Mouse (Mus musculus) CH12.LX (cell line): ENCODE measurements around the gene Taok2. TPM values are rescaled to one million over a fixed set of nuclear protein-coding genes. Genes with fewer than 3 reads are reported as not detected.

Experiments used
- DNase-seq: peaks from one replicate; pipeline ENCODE4 v3.0.0-alpha.2; 2013; ENCODE audit errors: extremely low read depth
- H3K27ac ChIP-seq: 2 replicates; pipeline ENCODE4 v1.5.1; 2012; ENCODE audit warnings: low read depth, mild to moderate bottlenecking, control low read depth, moderate library complexity; ENCODE audit not compliant: insufficient read depth
- H3K27me3 ChIP-seq: replicated peaks from 2 replicates; pipeline ENCODE3; 2012; ENCODE audit warnings: inconsistent platforms
- H3K36me3 ChIP-seq, 2 experiments: replicated peaks in 1 of 2; 2 replicates each; pipeline versions ENCODE3 to v1.6.1; 2012; ENCODE audit warnings: inconsistent platforms in 1 of 2, low read length in 1 of 2, mild to moderate bottlenecking in 1 of 2, mixed read lengths in 1 of 2, moderate library complexity in 1 of 2; ENCODE audit not compliant: control insufficient read depth in 1 of 2, insufficient read depth in 1 of 2
- H3K4me1 ChIP-seq, 2 experiments: 2 replicates each; pipeline ENCODE4 v1.6.1; 2012; ENCODE audit warnings: inconsistent platforms in 1 of 2, moderate library complexity in 1 of 2; ENCODE audit not compliant: insufficient read depth in 2 of 2, control insufficient read depth in 1 of 2
- H3K4me2 ChIP-seq: 2 replicates; pipeline ENCODE4 v1.6.1; 2012; ENCODE audit warnings: low read depth, mild to moderate bottlenecking, control low read depth; ENCODE audit not compliant: poor library complexity, insufficient read depth, severe bottlenecking
- H3K4me3 ChIP-seq, 3 experiments: fragments of 150-350 bp in 1 of 3; sonication (generic) in 1 of 3; replicated peaks in 1 of 3; 2 replicates each; pipeline versions ENCODE3 to v1.5.1; 2011 to 2012; ENCODE audit warnings: low read depth in 2 of 3, low read length in 2 of 3, mild to moderate bottlenecking in 2 of 3, moderate library complexity in 2 of 3, control low read depth in 1 of 3, improper control_type of control experiment in 1 of 3, inconsistent platforms in 1 of 3, mixed read lengths in 1 of 3; ENCODE audit not compliant: poor library complexity in 1 of 3
- H3K79me2 ChIP-seq: replicated peaks from 2 replicates; pipeline ENCODE4 v1.6.1; 2012; ENCODE audit warnings: mild to moderate bottlenecking, moderate library complexity; ENCODE audit not compliant: control insufficient read depth, poor library complexity, insufficient read depth, severe bottlenecking; ENCODE audit errors: extremely low read depth
- H3K9ac ChIP-seq: 2 replicates; pipeline ENCODE4 v1.6.1; 2012; ENCODE audit warnings: low read depth, mild to moderate bottlenecking, control low read depth, moderate library complexity; ENCODE audit not compliant: insufficient read depth
- H3K9me3 ChIP-seq: replicated peaks from 2 replicates; pipeline ENCODE3; 2012; ENCODE audit warnings: low read length, inconsistent platforms, mixed read lengths
- CTCF ChIP-seq, 2 experiments: IDR thresholded peaks in 1 of 2; conservative IDR thresholded peaks in 1 of 2; 2 replicates each; pipeline ENCODE4 v1.5.1; 2011 to 2012; ENCODE audit warnings: low read depth in 2 of 2, low read length in 2 of 2, improper control_type of control experiment in 1 of 2, inconsistent platforms in 1 of 2, mild to moderate bottlenecking in 1 of 2, moderate library complexity in 1 of 2
- E2F4 ChIP-seq: IDR thresholded peaks from 2 replicates; pipeline ENCODE4 v1.6.1; 2011; ENCODE audit warnings: low read depth, low read length, improper control_type of control experiment; ENCODE audit not compliant: insufficient replicate concordance
- ELF1 ChIP-seq: IDR thresholded peaks from 2 replicates; pipeline ENCODE4 v1.6.1; 2014; ENCODE audit warnings: low read depth, mild to moderate bottlenecking, inconsistent platforms, low read length, improper control_type of control experiment
- EP300 ChIP-seq: IDR thresholded peaks from 2 replicates; pipeline ENCODE4 v1.6.1; 2011; ENCODE audit warnings: low read length, improper control_type of control experiment
- GABPA ChIP-seq: IDR thresholded peaks from 2 replicates; pipeline ENCODE4 v1.6.1; 2012; ENCODE audit warnings: low read depth, low read length, improper control_type of control experiment, inconsistent platforms; ENCODE audit not compliant: insufficient replicate concordance
- KAT2A ChIP-seq: IDR thresholded peaks from 2 replicates; pipeline ENCODE4 v1.6.1; 2012; ENCODE audit warnings: low read length, improper control_type of control experiment, inconsistent platforms; ENCODE audit not compliant: insufficient replicate concordance
- MEF2A ChIP-seq: IDR thresholded peaks from 2 replicates; pipeline ENCODE4 v1.6.1; 2014; ENCODE audit warnings: low read depth, mild to moderate bottlenecking, inconsistent platforms, low read length, improper control_type of control experiment, borderline replicate concordance
- MYC ChIP-seq: IDR thresholded peaks from 2 replicates; pipeline ENCODE4 v1.6.1; 2011; ENCODE audit warnings: low read depth, mild to moderate bottlenecking, improper control_type of control experiment, low read length
- POLR2A ChIP-seq: IDR thresholded peaks from 2 replicates; pipeline ENCODE4 v1.6.1; 2011; ENCODE audit warnings: low read depth, mild to moderate bottlenecking, improper control_type of control experiment, low read length
- RAD21 ChIP-seq: IDR thresholded peaks from 2 replicates; pipeline ENCODE4 v1.6.1; 2011; ENCODE audit warnings: low read depth, mild to moderate bottlenecking, low read length, improper control_type of control experiment, moderate library complexity
- SMC3 ChIP-seq: IDR thresholded peaks from 2 replicates; pipeline ENCODE4 v1.6.1; 2011; ENCODE audit warnings: low read depth, low read length, improper control_type of control experiment
- TBP ChIP-seq: conservative IDR thresholded peaks from 2 replicates; pipeline ENCODE4 v1.6.1; 2011; ENCODE audit warnings: low read depth, low read length, improper control_type of control experiment
- USF1 ChIP-seq: IDR thresholded peaks from 2 replicates; pipeline ENCODE4 v1.6.1; 2014; ENCODE audit warnings: low read depth, mild to moderate bottlenecking, inconsistent platforms, low read length, improper control_type of control experiment
- USF2 ChIP-seq: conservative IDR thresholded peaks from 2 replicates; pipeline ENCODE4 v1.6.1; 2011; ENCODE audit warnings: low read depth, low read length, improper control_type of control experiment
- ZC3H11A ChIP-seq: IDR thresholded peaks from 2 replicates; pipeline ENCODE4 v1.6.1; 2012; ENCODE audit warnings: low read depth, mild to moderate bottlenecking, inconsistent platforms, low read length, improper control_type of control experiment
- ZMIZ1 ChIP-seq: IDR thresholded peaks from 2 replicates; pipeline ENCODE4 v1.6.1; 2012; ENCODE audit warnings: low read depth, mild to moderate bottlenecking, inconsistent platforms, low read length, improper control_type of control experiment
- dilution Hi-C: fragments of 300-500 bp; cut with MboI; formaldehyde crosslinking; loops from 2 replicates; pipeline ENCODE4 v1.14.3; 2020; ENCODE audit warnings: low sequenced_read_pairs; ENCODE audit not compliant: extremely low pct_unique_long_range_greater_than_20kb, extremely low pct_ligation_motif_present
- in situ Hi-C: fragments of 300-500 bp; cut with MboI; formaldehyde crosslinking; loops from 3 replicates; pipeline ENCODE4 v1.14.3; 2019; ENCODE audit warnings: low sequenced_read_pairs, low pct_ligation_motif_present, low pct_unique_long_range_greater_than_20kb, mixed read lengths
- polyA plus RNA-seq: library from polyadenylated mRNA; unstranded; fragments of >175 nt; gene quantifications from 2 replicates; pipeline ENCODE4 v1.2.1, GENCODE M21; 2012; ENCODE audit warnings: low read depth; ENCODE audit not compliant: insufficient read length
- total RNA-seq, 2 experiments: library from RNA; depleted of rRNA; stranded (reverse); fragments of 300-350 nt in 1 of 2; fragments of >200 nt in 1 of 2; gene quantifications; 2 replicates each; pipeline ENCODE4 v1.2.3; 2012 to 2014

Taok2 gene
- total and polyA plus RNA-seq, 3 experiments: 15.3 to 32.2 (median 28.5) TPM

- peak overlapping the region in 2 of 3 experiments; percentile 36 to 50 for H3K4me3 ChIP-seq
- peaks cover 14 to 51% of the 10 kb centered on the region in 2 experiments for H3K36me3 ChIP-seq
- no peak overlapping the region for H3K27ac ChIP-seq
- TF ChIP-seq SMC3 (peak; percentile 35; the same call in 1 of the 2 replicates), POLR2A (no peak), GABPA (no peak), ZC3H11A (no peak), MYC (no peak), MEF2A (no peak), CTCF (conservative IDR thresholded peaks at IDR 0.05 in 1 of 2, IDR thresholded peaks at IDR 0.05 in 1 of 2; ENCODE audit: low read depth in 2 of 2, low read length in 2 of 2) (peak in 1 of 2 experiments; percentile 58; a peak in 3 of 4 replicates), ZMIZ1 (no peak), RAD21 (peak; percentile 23), ELF1 (peak; percentile 83)
- dilution Hi-C loops (no loop called here), in situ Hi-C loops (loop anchor here (5.0 kb wide), 1 partner anchor 133 kb away; the partner anchor contains the start of genes Gm42742 and Prrt2)
- no peak for DNase-seq
- H3K4me2 ChIP-seq: no peak overlapping the region
- H3K9me3 ChIP-seq: no peaks in the 10 kb centered on the region
- peaks cover 3% of the 10 kb centered on the region for H3K79me2 ChIP-seq
- peaks cover 2 to 29% of the 10 kb centered on the region in 2 experiments; a peak in 2 of 4 replicates for H3K4me1 ChIP-seq
- no peaks in the 10 kb centered on the region for H3K27me3 ChIP-seq
- no peak overlapping the region for H3K9ac ChIP-seq
Observed at GRCm38 (mm10) chr7:126888852-126889251, 4.3 kb upstream of the Taok2 start.

DNA sequence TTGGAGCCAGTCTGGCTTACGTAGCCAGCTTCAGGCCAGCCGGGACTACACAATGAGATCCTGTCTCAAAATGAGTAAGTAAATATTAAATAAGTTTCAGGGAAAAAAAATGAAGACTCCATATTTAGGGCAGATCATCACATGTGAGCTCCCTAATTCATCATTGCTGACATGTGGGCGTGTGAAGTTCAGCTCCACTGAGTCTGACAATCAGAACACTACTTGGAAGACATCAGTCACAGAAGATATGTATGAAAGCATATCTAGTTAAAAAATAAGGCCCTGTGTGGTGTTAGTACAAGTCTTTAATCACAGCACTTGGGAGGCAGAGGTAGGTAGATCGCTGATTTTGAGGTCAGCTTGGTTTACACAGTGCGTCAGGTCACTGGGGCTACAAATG, 2.8 kb upstream of the Taok2 start:
- peaks cover 14 to 47% of the 10 kb centered on the region in 2 experiments for H3K36me3 ChIP-seq
- H3K4me2 ChIP-seq: no peak overlapping the region
- in situ Hi-C loops: loop anchor here (5.0 kb wide), 1 partner anchor 135 kb away; the partner anchor contains the start of genes Gm42742 and Prrt2
- no peaks in the 10 kb centered on the region for H3K27me3 ChIP-seq
- DNase-seq: no peak
- no peak overlapping the region for H3K4me3 ChIP-seq
- no peaks in the 10 kb centered on the region for H3K9me3 ChIP-seq
- H3K79me2 ChIP-seq: peaks cover 18% of the 10 kb centered on the region
- H3K27ac ChIP-seq: no peak overlapping the region
- dilution Hi-C loops: no loop called here
- H3K9ac ChIP-seq: no peak overlapping the region
- TF ChIP-seq USF1 (no peak), EP300 (no peak), USF2 (no peak), KAT2A (no peak), MYC (no peak), E2F4 (no peak), TBP (no peak)
- peaks cover 3 to 42% of the 10 kb centered on the region in 2 experiments; a peak in 2 of 4 replicates for H3K4me1 ChIP-seq
